Mouse (Mus musculus) ES-CJ7 (cell line): ENCODE measurements around the gene Zbtb17.

Experiments used
- DNase-seq: peaks from one replicate; pipeline ENCODE4 v3.0.0; 2011; ENCODE audit warnings: low read depth, low spot score

The Zbtb17 gene

GRCm38 (mm10) chr4:141444451-141445327 is at the start of gene Zbtb17:
Gene Zbtb17, plus strand, starts transcription at chr4:141444654.
- DNase-seq, result peak; percentile 88

GRCm38 (mm10) chr4:141394751-141395150 is 49.7 kb upstream of the Zbtb17 start:
- peak; percentile 33 for DNase-seq

GRCm38 (mm10) chr4:141397861-141398260 is 46.6 kb upstream of the Zbtb17 start:
- DNase-seq, result no peak

- no peak for DNase-seq
Measured at GRCm38 (mm10) chr4:141398545-141398944, 45.9 kb upstream of the Zbtb17 start, which contains the start of gene Clcnka. Gene Clcnka, minus strand, starts transcription at chr4:141398724.

GRCm38 (mm10) chr4:141400171-141400570 is 44.3 kb upstream of the Zbtb17 start:
- no peak for DNase-seq

GRCm38 (mm10) chr4:141404518-141405313 is 39.7 kb upstream of the Zbtb17 start:
- DNase-seq, result peak; percentile 85

GRCm38 (mm10) chr4:141405314-141405622 is 39.2 kb upstream of the Zbtb17 start:
- DNase-seq, result no peak

GRCm38 (mm10) chr4:141406516-141407299 is 37.7 kb upstream of the Zbtb17 start:
- DNase-seq, result peak; percentile 79

GRCm38 (mm10) chr4:141408577-141408976 is 35.9 kb upstream of the Zbtb17 start:
- no peak for DNase-seq

GRCm38 (mm10) chr4:141411430-141411992 is 32.9 kb upstream of the Zbtb17 start:
- peak; percentile 75 for DNase-seq

GRCm38 (mm10) chr4:141415924-141416323 is 28.5 kb upstream of the Zbtb17 start, which contains the start of gene Clcnkb:
Gene Clcnkb, minus strand, starts transcription at chr4:141416014.
- DNase-seq, result no peak

- peak; percentile 76 for DNase-seq
Measured at GRCm38 (mm10) chr4:141419398-141420191, 24.9 kb upstream of the Zbtb17 start.

GRCm38 (mm10) chr4:141420192-141420829 is 24.1 kb upstream of the Zbtb17 start, which contains the start of gene Hspb7:
Gene Hspb7, plus strand, starts transcription at chr4:141420779.
- DNase-seq, result no peak

GRCm38 (mm10) chr4:141420886-141421285 is 23.6 kb upstream of the Zbtb17 start:
- no peak for DNase-seq

GRCm38 (mm10) chr4:141421423-141421822 is 23.0 kb upstream of the Zbtb17 start:
- no peak for DNase-seq

- DNase-seq, result no peak
Measured at GRCm38 (mm10) chr4:141422841-141423240, 21.6 kb upstream of the Zbtb17 start.

GRCm38 (mm10) chr4:141423288-141423687 is 21.2 kb upstream of the Zbtb17 start:
- no peak for DNase-seq

GRCm38 (mm10) chr4:141423691-141424431 is 20.6 kb upstream of the Zbtb17 start:
- no peak for DNase-seq
